Mouse (Mus musculus): ENCODE results near the gene Esrrg.

DNA sequence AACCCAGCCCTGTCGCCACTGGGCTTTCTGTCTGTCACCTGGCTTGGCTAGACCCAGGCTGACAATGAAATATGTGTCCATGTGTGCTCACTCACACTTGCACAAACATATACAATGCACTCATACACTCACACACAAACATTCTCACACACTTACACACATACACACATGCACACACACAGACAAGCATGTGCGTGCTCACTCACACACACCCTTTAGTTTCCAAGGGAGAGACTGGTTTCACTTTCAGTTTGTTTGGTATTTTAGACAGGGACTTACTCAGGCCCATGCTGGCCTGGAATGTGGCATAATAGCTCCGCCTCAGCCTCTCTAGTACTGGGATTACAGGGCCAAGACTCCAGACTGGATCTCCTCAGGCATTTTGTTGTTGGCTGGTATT is 447.3 kb downstream of the Esrrg start:
- no peak for TF ChIP-seq CTCF (IDR thresholded peaks at IDR 0.05; ENCODE audit: borderline replicate concordance, insufficient read depth, low read depth, low read length)
- no peak for TF ChIP-seq POLR2A (IDR thresholded peaks at IDR 0.05; ENCODE audit: borderline replicate concordance, insufficient read depth, low read length)

Data from cerebellum, adult 2 months (tissue).